Mouse (Mus musculus) limb, embryonic 11.5 days (tissue): ENCODE measurements around the gene Crls1. TPM values are rescaled to one million over a fixed set of nuclear protein-coding genes. Genes with fewer than 3 reads are reported as not detected.
A peak's percentile ranks its signal among the peaks of the same experiment; 100 is the strongest.

ENCODE experiments used
- ATAC-seq: fragments of 200-750 bp; cut with Nextera tagmentation; 2 replicates; pipeline ENCODE4 v1.8.0; 2017; ENCODE audit warnings: low read depth; ENCODE audit not compliant: insufficient number of reproducible peaks, low FRiP score, low TSS enrichment
- DNase-seq: peaks from one replicate; pipeline ENCODE4 v3.0.0-alpha.2; 2015; ENCODE audit warnings: low spot score
- H3K27ac ChIP-seq: fragments of 300-500 bp; sonication (generic); replicated peaks from 2 replicates; pipeline ENCODE4 v1.5.1; 2014; ENCODE audit warnings: low read depth, mild to moderate bottlenecking, low read length
- H3K27me3 ChIP-seq: fragments of 300-500 bp; sonication (generic); 2 replicates; pipeline ENCODE4 v1.6.1; 2014; ENCODE audit warnings: mild to moderate bottlenecking, low read length, mixed read lengths; ENCODE audit not compliant: control insufficient read depth, insufficient read depth
- H3K36me3 ChIP-seq: fragments of 300-500 bp; sonication (generic); 2 replicates; pipeline ENCODE4 v1.6.1; 2014; ENCODE audit warnings: mild to moderate bottlenecking, low read length, moderate library complexity, mixed read lengths; ENCODE audit not compliant: control insufficient read depth, insufficient read depth
- H3K4me1 ChIP-seq: fragments of 300-500 bp; sonication (generic); 2 replicates; pipeline ENCODE4 v1.6.1; 2014; ENCODE audit warnings: low read length, mixed read lengths; ENCODE audit not compliant: control insufficient read depth, insufficient read depth
- H3K4me2 ChIP-seq: fragments of 300-500 bp; sonication (generic); 2 replicates; pipeline ENCODE4 v1.6.1; 2014; ENCODE audit warnings: low read depth, mild to moderate bottlenecking, moderate library complexity; ENCODE audit not compliant: severe bottlenecking
- H3K4me3 ChIP-seq: fragments of 300-500 bp; sonication (generic); 2 replicates; pipeline ENCODE4 v1.5.1; 2014; ENCODE audit warnings: low read depth, low read length
- H3K9ac ChIP-seq: fragments of 300-500 bp; sonication (generic); 2 replicates; pipeline ENCODE4 v1.6.1; 2014; ENCODE audit warnings: mild to moderate bottlenecking, low read length
- H3K9me3 ChIP-seq: fragments of 300-500 bp; sonication (generic); 2 replicates; pipeline ENCODE4 v1.6.1; 2016; ENCODE audit warnings: low read length; ENCODE audit not compliant: control insufficient read depth
- WGBS: fragments of 180-500 bp; shearing (Covaris S2); extraction: QIAGEN DNeasy Blood & Tissue Kit; methylation state at CpG from one replicate; pipeline ENCODE4 v1.1.7; 2014; 5-methylcytosine and 5-hydroxymethylcytosine counted together
- polyA plus RNA-seq: library from polyadenylated mRNA; unstranded; fragments of >200 nt; fragmentation: Nextera tagmentation; extraction: Ambion mirVana; gene quantifications from 2 replicates; pipeline ENCODE4 v1.2.1, GENCODE M21; 2014

The Crls1 gene
- polyA plus RNA-seq = 25.7 and 27.8 TPM in 2 replicates

- H3K9me3 ChIP-seq = no peaks in the 10 kb centered on the region
- no peaks in the 10 kb centered on the region for H3K36me3 ChIP-seq
- no peaks in the 10 kb centered on the region for H3K27me3 ChIP-seq
- ATAC-seq (peak; percentile 92), DNase-seq (peak; percentile 100)
- H3K4me2 ChIP-seq = peak within 1 kb of the TSS; percentile 66
- peak within 1 kb of the TSS; percentile 83 for H3K9ac ChIP-seq
- H3K4me1 ChIP-seq = no peaks in the 10 kb centered on the region
- peak within 1 kb of the TSS; percentile 73 for H3K4me3 ChIP-seq
- no peak within 1 kb of the TSS; the same call in 1 of the 2 replicates for H3K27ac ChIP-seq
- under 1% methylated on average over 95 of the region's 96 CpGs for WGBS
These were observed at the start of gene Crls1 for GRCm38 (mm10) chr2:132846407-132847358. TSS of gene Crls1 (plus strand) at chr2:132846666.

- Histone ChIP-seq H3K27ac (no peak overlapping the region), H3K27me3 (no peaks in the 10 kb centered on the region), H3K4me3 (no peak overlapping the region), H3K4me2 (no peak overlapping the region), H3K9me3 (no peaks in the 10 kb centered on the region), H3K9ac (no peak overlapping the region), H3K4me1 (no peaks in the 10 kb centered on the region), H3K36me3 (peaks cover 20% of the 10 kb centered on the region)
- ATAC-seq = no peak
- no peak for DNase-seq
- WGBS = 87% methylated on average over 2 of the region's 2 CpGs
These were observed 43.5 kb upstream of the Crls1 start for GRCm38 (mm10) chr2:132802976-132803375.

GRCm38 (mm10) chr2:132815608-132816314 is 30.7 kb upstream of the Crls1 start, which contains the start of the genes Trmt6 and Mcm8:
TSS of gene Trmt6 (minus strand) at chr2:132816055.
TSS of gene Mcm8 (plus strand) at chr2:132816141.
- peak within 1 kb of the TSS; percentile 67 for H3K4me3 ChIP-seq
- H3K27me3 ChIP-seq = no peaks in the 10 kb centered on the region
- H3K27ac ChIP-seq = peak within 1 kb of the TSS; percentile 49; the same call in 1 of the 2 replicates
- H3K4me2 ChIP-seq = peak within 1 kb of the TSS; percentile 78
- peak; percentile 100 for ATAC-seq
- under 1% methylated on average over 59 of the region's 59 CpGs for WGBS
- H3K4me1 ChIP-seq = 0 out of 2 replicates have a peak, but pooled peaks cover 4% of the 10 kb centered on the region
- no peaks in the 10 kb centered on the region for H3K9me3 ChIP-seq
- H3K9ac ChIP-seq = peak within 1 kb of the TSS; percentile 78
- peak; percentile 95 for DNase-seq
- 0 out of 2 replicates have a peak, but pooled peaks cover 3% of the 10 kb centered on the region for H3K36me3 ChIP-seq

GRCm38 (mm10) chr2:132841071-132841470 is 5.4 kb upstream of the Crls1 start:
- no peaks in the 10 kb centered on the region for H3K4me1 ChIP-seq
- H3K9me3 ChIP-seq = no peaks in the 10 kb centered on the region
- DNase-seq = no peak
- H3K27me3 ChIP-seq = no peaks in the 10 kb centered on the region
- H3K36me3 ChIP-seq = no peaks in the 10 kb centered on the region; the same call in 1 of the 2 replicates
- no peak overlapping the region for H3K27ac ChIP-seq
- no peak overlapping the region for H3K4me3 ChIP-seq
- H3K4me2 ChIP-seq = no peak overlapping the region
- ATAC-seq = no peak
- WGBS = 92% methylated on average over 4 of the region's 4 CpGs
- no peak overlapping the region for H3K9ac ChIP-seq

- no peak overlapping the region for H3K9ac ChIP-seq
- peak overlapping the region; percentile 66 for H3K4me2 ChIP-seq
- H3K4me3 ChIP-seq = peak overlapping the region; percentile 73
- H3K9me3 ChIP-seq = no peaks in the 10 kb centered on the region
- DNase-seq (peak; percentile 35), ATAC-seq (no peak)
- no peaks in the 10 kb centered on the region for H3K36me3 ChIP-seq
- H3K27me3 ChIP-seq = no peaks in the 10 kb centered on the region
- no peaks in the 10 kb centered on the region for H3K4me1 ChIP-seq
- WGBS = 17% methylated on average over 7 of the region's 7 CpGs
- H3K27ac ChIP-seq = no peak overlapping the region
These were observed 1.1 kb downstream of the Crls1 start for GRCm38 (mm10) chr2:132847581-132847980.

- no peak overlapping the region for H3K4me3 ChIP-seq
- no peak for DNase-seq
- WGBS = 93% methylated on average over 4 of the region's 4 CpGs
- no peaks in the 10 kb centered on the region for H3K9me3 ChIP-seq
- no peaks in the 10 kb centered on the region for H3K4me1 ChIP-seq
- H3K27me3 ChIP-seq = no peaks in the 10 kb centered on the region
- no peak overlapping the region for H3K4me2 ChIP-seq
- no peak overlapping the region for H3K27ac ChIP-seq
- H3K9ac ChIP-seq = no peak overlapping the region
- no peaks in the 10 kb centered on the region for H3K36me3 ChIP-seq
- ATAC-seq = no peak
These were observed 1.9 kb downstream of the Crls1 start for GRCm38 (mm10) chr2:132848361-132848760.

GRCm38 (mm10) chr2:132849141-132849540 is 2.7 kb downstream of the Crls1 start:
- H3K9me3 ChIP-seq = no peaks in the 10 kb centered on the region
- H3K27ac ChIP-seq = no peak overlapping the region
- WGBS = 91% methylated on average over 6 of the region's 6 CpGs
- H3K4me2 ChIP-seq = no peak overlapping the region
- H3K4me3 ChIP-seq = no peak overlapping the region
- DNase-seq (no peak), ATAC-seq (no peak)
- no peaks in the 10 kb centered on the region for H3K27me3 ChIP-seq
- no peak overlapping the region for H3K9ac ChIP-seq
- H3K36me3 ChIP-seq = no peaks in the 10 kb centered on the region
- H3K4me1 ChIP-seq = no peaks in the 10 kb centered on the region

- Histone ChIP-seq H3K4me3 (no peak overlapping the region), H3K27me3 (no peaks in the 10 kb centered on the region), H3K4me1 (no peaks in the 10 kb centered on the region), H3K9me3 (no peaks in the 10 kb centered on the region), H3K36me3 (no peaks in the 10 kb centered on the region), H3K4me2 (no peak overlapping the region), H3K9ac (no peak overlapping the region), H3K27ac (no peak overlapping the region)
- WGBS = 94% methylated on average over 1 of the region's 1 CpGs
- DNase-seq (no peak), ATAC-seq (no peak)
These were observed 6.6 kb downstream of the Crls1 start for GRCm38 (mm10) chr2:132853051-132853450.
